Mouse (Mus musculus) midbrain, embryonic 16.5 days (tissue): ENCODE results near the gene Trpm8. TPM values are rescaled to one million over a fixed set of nuclear protein-coding genes. Genes with fewer than 3 reads are reported as not detected.

Experiments
- ATAC-seq: fragments of 200-750 bp; cut with Nextera tagmentation; 2 replicates; pipeline ENCODE4 v1.8.0; 2017; ENCODE audit warnings: moderate TSS enrichment
- H3K27ac ChIP-seq: fragments of 300-500 bp; sonication (generic); 2 replicates; pipeline ENCODE4 v1.5.1; 2014; ENCODE audit warnings: mild to moderate bottlenecking, low read length, mixed read lengths
- H3K27me3 ChIP-seq: fragments of 300-500 bp; sonication (generic); 2 replicates; pipeline ENCODE4 v1.6.1; 2014; ENCODE audit warnings: low read depth, low read length, mixed read lengths; ENCODE audit not compliant: control insufficient read depth, insufficient read depth
- H3K36me3 ChIP-seq: fragments of 300-500 bp; sonication (generic); 2 replicates; pipeline ENCODE4 v1.6.1; 2014; ENCODE audit warnings: mild to moderate bottlenecking, low read length, moderate library complexity, mixed read lengths; ENCODE audit not compliant: control insufficient read depth, insufficient read depth
- H3K4me1 ChIP-seq: fragments of 300-500 bp; sonication (generic); 2 replicates; pipeline ENCODE4 v1.6.1; 2014; ENCODE audit warnings: mild to moderate bottlenecking, low read length, mixed read lengths; ENCODE audit not compliant: control insufficient read depth, insufficient read depth
- H3K4me2 ChIP-seq: fragments of 300-500 bp; sonication (generic); 2 replicates; pipeline ENCODE4 v1.6.1; 2014; ENCODE audit warnings: mild to moderate bottlenecking, low read length, mixed read lengths
- H3K4me3 ChIP-seq: fragments of 300-500 bp; sonication (generic); 2 replicates; pipeline ENCODE4 v1.5.1; 2014; ENCODE audit warnings: low read depth, mild to moderate bottlenecking, low read length, moderate library complexity, mixed read lengths
- H3K9ac ChIP-seq: fragments of 300-500 bp; sonication (generic); 2 replicates; pipeline ENCODE4 v1.6.1; 2014; ENCODE audit warnings: low read depth, low read length, mixed read lengths
- H3K9me3 ChIP-seq: fragments of 300-500 bp; sonication (generic); replicated peaks from 2 replicates; pipeline ENCODE4 v1.6.1; 2014; ENCODE audit warnings: mild to moderate bottlenecking, low read length, mixed read lengths; ENCODE audit not compliant: control insufficient read depth, poor library complexity, severe bottlenecking
- WGBS: fragments of 180-500 bp; shearing (Covaris S2); extraction: QIAGEN DNeasy Blood & Tissue Kit; methylation state at CpG from one replicate; pipeline ENCODE4 v1.1.7; 2014; 5-methylcytosine and 5-hydroxymethylcytosine counted together
- polyA plus RNA-seq: library from polyadenylated mRNA; unstranded; fragments of >200 nt; fragmentation: Nextera tagmentation; extraction: Ambion mirVana; gene quantifications from 2 replicates; pipeline ENCODE4 v1.2.1, GENCODE M21; 2015

The Trpm8 gene
- polyA plus RNA-seq, 1 experiment from 2014 or later: 0.11 TPM

GRCm38 (mm10) chr1:88233421-88234247 lies 43.8 kb upstream of the Trpm8 start:
- no peaks in the 10 kb centered on the region for H3K4me1 ChIP-seq
- 67% methylated on average over 14 of the region's 14 CpGs for WGBS
- no peak overlapping the region for H3K4me3 ChIP-seq
- no peak overlapping the region for H3K9ac ChIP-seq
- no peaks in the 10 kb centered on the region for H3K27me3 ChIP-seq
- no peak for ATAC-seq
- no peak overlapping the region for H3K4me2 ChIP-seq
- H3K36me3 ChIP-seq: no peaks in the 10 kb centered on the region
- peaks cover 97% of the 10 kb centered on the region for H3K9me3 ChIP-seq
- H3K27ac ChIP-seq: no peak overlapping the region

DNA sequence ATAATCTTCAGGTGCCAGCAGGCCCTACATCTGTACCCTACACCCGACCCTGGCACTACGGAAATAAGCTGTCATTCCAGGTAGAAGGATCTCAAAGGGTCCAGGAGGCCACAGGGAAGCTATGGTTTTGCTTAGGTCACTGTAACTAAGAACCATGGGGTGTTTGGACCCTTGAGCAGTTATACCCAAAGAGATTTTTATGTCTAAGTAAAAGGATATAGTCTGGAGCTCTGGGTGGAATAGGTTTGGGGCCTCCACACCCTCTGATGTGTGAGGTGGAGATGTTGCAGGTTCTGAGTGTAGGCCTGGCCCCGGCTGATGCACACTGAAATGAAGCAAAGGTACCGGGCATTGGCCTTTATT lies 43.2 kb upstream of the Trpm8 start:
- no peak for ATAC-seq
- H3K27ac ChIP-seq: no peak overlapping the region
- no peak overlapping the region for H3K4me2 ChIP-seq
- peaks cover 97% of the 10 kb centered on the region for H3K9me3 ChIP-seq
- 64% methylated on average over 4 of the region's 4 CpGs for WGBS
- H3K4me1 ChIP-seq: no peaks in the 10 kb centered on the region
- H3K27me3 ChIP-seq: no peaks in the 10 kb centered on the region
- H3K36me3 ChIP-seq: no peaks in the 10 kb centered on the region
- H3K9ac ChIP-seq: no peak overlapping the region
- H3K4me3 ChIP-seq: no peak overlapping the region

- WGBS: 47% methylated on average over 5 of the region's 5 CpGs
- ATAC-seq: no peak
- no peak overlapping the region for H3K27ac ChIP-seq
Observed at GRCm38 (mm10) chr1:88234646-88235045, 42.8 kb upstream of the Trpm8 start.

GRCm38 (mm10) chr1:88235046-88235893 lies 42.2 kb upstream of the Trpm8 start:
- H3K4me1 ChIP-seq: no peaks in the 10 kb centered on the region
- WGBS: 65% methylated on average over 11 of the region's 11 CpGs
- H3K4me3 ChIP-seq: no peak overlapping the region
- no peak overlapping the region for H3K4me2 ChIP-seq
- peaks cover 97% of the 10 kb centered on the region for H3K9me3 ChIP-seq
- ATAC-seq: peak; percentile 5; the same call in 1 of the 2 replicates
- no peak overlapping the region for H3K27ac ChIP-seq
- H3K9ac ChIP-seq: no peak overlapping the region
- H3K36me3 ChIP-seq: no peaks in the 10 kb centered on the region
- no peaks in the 10 kb centered on the region for H3K27me3 ChIP-seq

More at GRCm38 (mm10) chr1:88234646-88235045, 42.8 kb upstream of the Trpm8 start:
- H3K9me3 ChIP-seq: peaks cover 97% of the 10 kb centered on the region
- no peaks in the 10 kb centered on the region for H3K4me1 ChIP-seq
- H3K4me2 ChIP-seq: no peak overlapping the region
- H3K9ac ChIP-seq: no peak overlapping the region
- H3K4me3 ChIP-seq: no peak overlapping the region
- no peaks in the 10 kb centered on the region for H3K27me3 ChIP-seq
- H3K36me3 ChIP-seq: no peaks in the 10 kb centered on the region

- ATAC-seq: no peak
Observed at GRCm38 (mm10) chr1:88235894-88236415, 41.5 kb upstream of the Trpm8 start.

GRCm38 (mm10) chr1:88237311-88237710 lies 40.1 kb upstream of the Trpm8 start:
- H3K27me3 ChIP-seq: no peaks in the 10 kb centered on the region
- no peak overlapping the region for H3K4me3 ChIP-seq
- peaks cover 95% of the 10 kb centered on the region for H3K9me3 ChIP-seq
- no peak overlapping the region for H3K9ac ChIP-seq
- ATAC-seq: no peak
- no peaks in the 10 kb centered on the region for H3K36me3 ChIP-seq
- no peak overlapping the region for H3K4me2 ChIP-seq
- H3K27ac ChIP-seq: no peak overlapping the region
- WGBS: 79% methylated on average over 5 of the region's 5 CpGs
- H3K4me1 ChIP-seq: no peaks in the 10 kb centered on the region

More at GRCm38 (mm10) chr1:88235894-88236415, 41.5 kb upstream of the Trpm8 start:
- no peaks in the 10 kb centered on the region for H3K36me3 ChIP-seq
- H3K9ac ChIP-seq: no peak overlapping the region
- H3K9me3 ChIP-seq: peaks cover 97% of the 10 kb centered on the region
- no peak overlapping the region for H3K4me3 ChIP-seq
- no peak overlapping the region for H3K27ac ChIP-seq
- WGBS: 59% methylated on average over 4 of the region's 4 CpGs
- no peaks in the 10 kb centered on the region for H3K4me1 ChIP-seq
- no peak overlapping the region for H3K4me2 ChIP-seq
- no peaks in the 10 kb centered on the region for H3K27me3 ChIP-seq

DNA sequence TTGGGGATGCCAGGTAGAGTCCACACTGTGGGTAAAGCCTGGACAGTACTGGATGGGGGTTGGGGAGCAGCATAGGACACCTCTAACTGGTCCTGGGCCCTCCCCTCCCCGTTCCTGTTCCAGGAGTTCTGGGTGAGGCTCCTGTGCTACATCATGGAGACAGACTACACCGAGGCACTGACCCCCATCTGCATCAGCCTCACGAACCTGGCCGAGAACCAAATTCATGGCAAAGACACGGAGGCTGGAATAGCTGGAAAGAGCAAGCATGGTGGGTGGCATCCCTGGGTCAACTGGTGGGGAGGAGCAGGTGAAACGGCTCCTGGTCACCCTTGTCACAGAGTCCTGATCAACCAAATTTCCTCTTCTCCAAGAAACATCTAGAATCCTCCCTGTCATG lies 38.7 kb upstream of the Trpm8 start:
- no peaks in the 10 kb centered on the region for H3K27me3 ChIP-seq
- no peaks in the 10 kb centered on the region for H3K36me3 ChIP-seq
- H3K4me1 ChIP-seq: no peaks in the 10 kb centered on the region
- 76% methylated on average over 6 of the region's 6 CpGs for WGBS
- no peak overlapping the region for H3K9ac ChIP-seq
- no peak overlapping the region for H3K4me2 ChIP-seq
- H3K27ac ChIP-seq: no peak overlapping the region
- H3K4me3 ChIP-seq: no peak overlapping the region
- no peak for ATAC-seq
- H3K9me3 ChIP-seq: peaks cover 94% of the 10 kb centered on the region

DNA sequence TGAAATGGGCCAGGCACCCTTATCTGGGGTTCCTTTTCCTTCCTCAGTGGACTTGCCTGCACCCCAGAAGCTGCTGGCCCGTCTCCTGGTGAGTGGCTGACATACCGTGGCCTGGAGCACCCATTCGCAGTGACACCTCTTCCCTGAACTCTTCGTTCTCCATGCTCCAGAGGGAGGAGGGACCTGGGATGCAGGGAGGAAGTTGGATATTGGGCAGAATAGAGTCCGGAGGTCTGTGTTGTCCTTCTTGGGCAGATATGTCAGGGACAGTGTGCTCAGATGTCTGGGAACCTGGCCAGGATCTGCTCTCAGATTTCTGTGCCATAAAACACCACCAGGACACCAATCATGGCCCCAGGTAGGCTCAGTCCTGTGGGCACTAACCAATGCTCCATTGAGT lies 37.4 kb upstream of the Trpm8 start:
- Histone ChIP-seq H3K36me3 (no peaks in the 10 kb centered on the region), H3K4me3 (no peak overlapping the region), H3K9ac (no peak overlapping the region), H3K27me3 (no peaks in the 10 kb centered on the region), H3K27ac (no peak overlapping the region), H3K4me1 (no peaks in the 10 kb centered on the region), H3K9me3 (peaks cover 94% of the 10 kb centered on the region), H3K4me2 (no peak overlapping the region)
- WGBS: 72% methylated on average over 5 of the region's 5 CpGs
- no peak for ATAC-seq

GRCm38 (mm10) chr1:88240579-88240978 lies 36.9 kb upstream of the Trpm8 start:
- H3K9me3 ChIP-seq: peaks cover 94% of the 10 kb centered on the region
- no peaks in the 10 kb centered on the region for H3K36me3 ChIP-seq
- no peak overlapping the region for H3K9ac ChIP-seq
- no peaks in the 10 kb centered on the region for H3K4me1 ChIP-seq
- ATAC-seq: no peak
- no peak overlapping the region for H3K4me3 ChIP-seq
- no peak overlapping the region for H3K27ac ChIP-seq
- H3K27me3 ChIP-seq: no peaks in the 10 kb centered on the region
- H3K4me2 ChIP-seq: no peak overlapping the region
- 70% methylated on average over 4 of the region's 4 CpGs for WGBS
